Mouse (Mus musculus): ENCODE measurements around the gene Ccdc13. TPM values are rescaled to one million over a fixed set of nuclear protein-coding genes. Genes with fewer than 3 reads are reported as not detected.

Ccdc13 gene
- polyA plus RNA-seq, 1 experiment from 2014 or later = 0.58 TPM

GRCm38 (mm10) chr9:121842914-121843313 lies 3.7 kb upstream of the Ccdc13 start:
- Histone ChIP-seq H3K4me2 (no peak overlapping the region), H3K36me3 (peaks cover 13% of the 10 kb centered on the region), H3K9me3 (0 out of 2 replicates have a peak, but pooled peaks cover 6% of the 10 kb centered on the region), H3K27me3 (peaks cover 4% of the 10 kb centered on the region), H3K27ac (no peak overlapping the region), H3K9ac (replicated peaks) (no peak overlapping the region), H3K4me1 (replicated peaks) (peaks cover 3% of the 10 kb centered on the region), H3K4me3 (replicated peaks) (no peak overlapping the region)
- WGBS = 94% methylated on average over 2 of the region's 2 CpGs
- no peak for ATAC-seq (ENCODE audit: insufficient number of reproducible peaks, insufficient read depth, low FRiP score, low TSS enrichment, low read depth)

DNA sequence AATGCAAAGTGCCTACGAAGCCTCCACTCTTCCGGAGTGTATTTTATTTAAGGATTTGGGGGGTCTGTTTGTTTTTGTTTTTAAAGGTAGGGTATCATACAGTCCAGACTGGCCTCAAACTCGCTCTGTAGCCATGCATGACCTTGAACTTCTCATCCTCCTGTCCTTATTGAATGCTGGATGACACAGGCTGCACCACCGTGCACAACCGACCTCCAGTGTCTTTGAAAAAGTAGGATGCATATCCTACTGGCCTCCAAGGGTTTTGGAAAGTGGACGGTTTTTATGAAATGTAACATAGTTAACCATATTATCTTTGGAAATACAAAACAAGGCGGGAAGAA lies 333 bp upstream of the Ccdc13 start:
- Histone ChIP-seq H3K9me3 (0 out of 2 replicates have a peak, but pooled peaks cover 6% of the 10 kb centered on the region), H3K27ac (no peak overlapping the region), H3K27me3 (peaks cover 4% of the 10 kb centered on the region), H3K9ac (replicated peaks) (peak overlapping the region; percentile 60), H3K4me1 (replicated peaks) (peaks cover 3% of the 10 kb centered on the region), H3K4me3 (replicated peaks) (peak overlapping the region; percentile 51), H3K4me2 (peak overlapping the region; percentile 82), H3K36me3 (peaks cover 3% of the 10 kb centered on the region; the same call in 1 of the 2 replicates)
- 45% methylated on average over 7 of the region's 7 CpGs for WGBS
- peak; percentile 63; the same call in 1 of the 2 replicates for ATAC-seq (ENCODE audit: insufficient number of reproducible peaks, insufficient read depth, low FRiP score, low TSS enrichment, low read depth)

DNA sequence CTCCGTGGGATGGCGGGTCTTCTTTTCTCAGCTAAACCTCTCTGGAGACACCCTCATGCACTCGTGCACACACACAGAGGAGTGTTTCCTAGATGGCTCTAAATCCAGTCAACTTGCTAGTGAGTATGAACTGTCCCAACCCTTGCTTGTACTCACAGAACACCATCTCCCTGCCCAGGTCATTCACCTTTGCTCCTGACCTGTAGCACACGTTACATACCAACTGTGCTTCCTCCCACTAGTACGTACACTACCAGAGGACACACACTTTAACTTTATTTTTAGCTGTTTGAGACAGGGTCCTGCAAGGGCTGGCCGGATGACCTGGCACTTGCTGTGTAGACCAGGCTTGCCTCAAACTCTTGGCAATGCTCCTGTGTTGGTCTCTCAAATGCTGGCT lies 1.3 kb downstream of the Ccdc13 start:
- Histone ChIP-seq H3K27ac (no peak overlapping the region), H3K9ac (replicated peaks) (no peak overlapping the region), H3K27me3 (peaks cover 4% of the 10 kb centered on the region), H3K36me3 (no peaks in the 10 kb centered on the region), H3K4me2 (no peak overlapping the region), H3K9me3 (0 out of 2 replicates have a peak, but pooled peaks cover 1% of the 10 kb centered on the region), H3K4me3 (replicated peaks) (no peak overlapping the region), H3K4me1 (replicated peaks) (peaks cover 3% of the 10 kb centered on the region)
- WGBS = 91% methylated on average over 6 of the region's 6 CpGs
- ATAC-seq (ENCODE audit: insufficient number of reproducible peaks, insufficient read depth, low FRiP score, low TSS enrichment, low read depth) = no peak

GRCm38 (mm10) chr9:121833825-121834224 lies 5.4 kb downstream of the Ccdc13 start:
- no peaks in the 10 kb centered on the region for H3K36me3 ChIP-seq
- no peak overlapping the region for H3K27ac ChIP-seq
- H3K27me3 ChIP-seq = peaks cover 3% of the 10 kb centered on the region; the same call in 1 of the 2 replicates
- no peak overlapping the region for H3K4me3 ChIP-seq (replicated peaks)
- WGBS = 84% methylated on average over 11 of the region's 11 CpGs
- no peaks in the 10 kb centered on the region for H3K9me3 ChIP-seq
- H3K4me1 ChIP-seq (replicated peaks) = peaks cover 3% of the 10 kb centered on the region; the same call in 1 of the 2 replicates
- no peak for ATAC-seq (ENCODE audit: insufficient number of reproducible peaks, insufficient read depth, low FRiP score, low TSS enrichment, low read depth)
- H3K9ac ChIP-seq (replicated peaks) = no peak overlapping the region
- no peak overlapping the region for H3K4me2 ChIP-seq

- Histone ChIP-seq H3K36me3 (no peaks in the 10 kb centered on the region), H3K4me1 (replicated peaks) (no peaks in the 10 kb centered on the region), H3K9ac (replicated peaks) (no peak overlapping the region), H3K4me2 (no peak overlapping the region), H3K27ac (no peak overlapping the region), H3K9me3 (no peaks in the 10 kb centered on the region), H3K4me3 (replicated peaks) (no peak overlapping the region), H3K27me3 (no peaks in the 10 kb centered on the region)
- 26% methylated on average over 6 of the region's 6 CpGs for WGBS
- 0 out of 2 replicates have a peak, but pooled peaks have one; percentile 18 for ATAC-seq (ENCODE audit: insufficient number of reproducible peaks, insufficient read depth, low FRiP score, low TSS enrichment, low read depth)
Observed at GRCm38 (mm10) chr9:121830956-121831293, 8.3 kb downstream of the Ccdc13 start.

- Histone ChIP-seq H3K4me1 (replicated peaks) (no peaks in the 10 kb centered on the region), H3K9me3 (no peaks in the 10 kb centered on the region), H3K4me3 (replicated peaks) (no peak overlapping the region), H3K27me3 (no peaks in the 10 kb centered on the region), H3K9ac (replicated peaks) (no peak overlapping the region), H3K36me3 (no peaks in the 10 kb centered on the region), H3K4me2 (no peak overlapping the region), H3K27ac (no peak overlapping the region)
- 74% methylated on average over 6 of the region's 6 CpGs for WGBS
- no peak for ATAC-seq (ENCODE audit: insufficient number of reproducible peaks, insufficient read depth, low FRiP score, low TSS enrichment, low read depth)
Observed at GRCm38 (mm10) chr9:121830243-121830955, 8.9 kb downstream of the Ccdc13 start.

GRCm38 (mm10) chr9:121829270-121829992 lies 9.8 kb downstream of the Ccdc13 start:
- ATAC-seq (ENCODE audit: insufficient number of reproducible peaks, insufficient read depth, low FRiP score, low TSS enrichment, low read depth) = no peak
- no peaks in the 10 kb centered on the region for H3K36me3 ChIP-seq
- no peaks in the 10 kb centered on the region for H3K9me3 ChIP-seq
- WGBS = 64% methylated on average over 7 of the region's 7 CpGs
- H3K27me3 ChIP-seq = no peaks in the 10 kb centered on the region
- H3K4me2 ChIP-seq = no peak overlapping the region
- no peak overlapping the region for H3K4me3 ChIP-seq (replicated peaks)
- H3K4me1 ChIP-seq (replicated peaks) = no peaks in the 10 kb centered on the region
- H3K9ac ChIP-seq (replicated peaks) = no peak overlapping the region
- no peak overlapping the region for H3K27ac ChIP-seq

GRCm38 (mm10) chr9:121828314-121828713 lies 10.9 kb downstream of the Ccdc13 start:
- no peaks in the 10 kb centered on the region for H3K4me1 ChIP-seq (replicated peaks)
- H3K9ac ChIP-seq (replicated peaks) = no peak overlapping the region
- WGBS = 71% methylated on average over 6 of the region's 6 CpGs
- no peaks in the 10 kb centered on the region for H3K36me3 ChIP-seq
- H3K27me3 ChIP-seq = no peaks in the 10 kb centered on the region
- ATAC-seq (ENCODE audit: insufficient number of reproducible peaks, insufficient read depth, low FRiP score, low TSS enrichment, low read depth) = no peak
- H3K27ac ChIP-seq = no peak overlapping the region
- no peak overlapping the region for H3K4me2 ChIP-seq
- H3K4me3 ChIP-seq (replicated peaks) = no peak overlapping the region
- H3K9me3 ChIP-seq = no peaks in the 10 kb centered on the region

GRCm38 (mm10) chr9:121826356-121826755 lies 12.9 kb downstream of the Ccdc13 start:
- Histone ChIP-seq H3K36me3 (no peaks in the 10 kb centered on the region), H3K9me3 (no peaks in the 10 kb centered on the region), H3K9ac (replicated peaks) (no peak overlapping the region), H3K4me3 (replicated peaks) (no peak overlapping the region), H3K27ac (no peak overlapping the region), H3K27me3 (no peaks in the 10 kb centered on the region), H3K4me1 (replicated peaks) (no peaks in the 10 kb centered on the region), H3K4me2 (no peak overlapping the region)
- no peak for ATAC-seq (ENCODE audit: insufficient number of reproducible peaks, insufficient read depth, low FRiP score, low TSS enrichment, low read depth)
- 90% methylated on average over 3 of the region's 3 CpGs for WGBS

GRCm38 (mm10) chr9:121823991-121824390 lies 15.3 kb downstream of the Ccdc13 start:
- no peak overlapping the region for H3K4me3 ChIP-seq (replicated peaks)
- no peaks in the 10 kb centered on the region for H3K36me3 ChIP-seq
- peaks cover 12% of the 10 kb centered on the region for H3K4me1 ChIP-seq (replicated peaks)
- H3K27ac ChIP-seq = no peak overlapping the region
- no peak overlapping the region for H3K4me2 ChIP-seq
- no peaks in the 10 kb centered on the region for H3K9me3 ChIP-seq
- 86% methylated on average over 7 of the region's 7 CpGs for WGBS
- ATAC-seq (ENCODE audit: insufficient number of reproducible peaks, insufficient read depth, low FRiP score, low TSS enrichment, low read depth) = no peak
- 0 out of 2 replicates have a peak, but pooled peaks cover 3% of the 10 kb centered on the region for H3K27me3 ChIP-seq
- H3K9ac ChIP-seq (replicated peaks) = no peak overlapping the region

GRCm38 (mm10) chr9:121823051-121823450 lies 16.2 kb downstream of the Ccdc13 start:
- Histone ChIP-seq H3K36me3 (no peaks in the 10 kb centered on the region), H3K9ac (replicated peaks) (no peak overlapping the region), H3K27me3 (0 out of 2 replicates have a peak, but pooled peaks cover 3% of the 10 kb centered on the region), H3K27ac (no peak overlapping the region), H3K9me3 (no peaks in the 10 kb centered on the region), H3K4me1 (replicated peaks) (peaks cover 12% of the 10 kb centered on the region), H3K4me3 (replicated peaks) (no peak overlapping the region), H3K4me2 (no peak overlapping the region)
- no peak for ATAC-seq (ENCODE audit: insufficient number of reproducible peaks, insufficient read depth, low FRiP score, low TSS enrichment, low read depth)
- WGBS = 92% methylated on average over 1 of the region's 1 CpGs
